Mouse (Mus musculus) midbrain, embryonic 15.5 days (tissue): ENCODE measurements at regions not wholly inside any gene's neighbourhood (a gene's known extent, or its start where the extent isn't known, plus 50 kb on each side); places are given as distances from the start of the nearest gene placed in this dataset.

Source experiments
- ATAC-seq: fragments of 200-750 bp; cut with Nextera tagmentation; replicated peaks from 2 replicates; pipeline ENCODE4 v1.8.0; 2017; ENCODE audit warnings: moderate TSS enrichment
- H3K27ac ChIP-seq: fragments of 300-500 bp; sonication (generic); 2 replicates; pipeline ENCODE4 v1.5.1; 2015; ENCODE audit warnings: mild to moderate bottlenecking, inconsistent platforms
- H3K27me3 ChIP-seq: fragments of 300-500 bp; sonication (generic); replicated peaks from 2 replicates; pipeline ENCODE4 v1.6.1; 2015; ENCODE audit warnings: inconsistent platforms
- H3K36me3 ChIP-seq: fragments of 300-500 bp; sonication (generic); replicated peaks from 2 replicates; pipeline ENCODE4 v1.6.1; 2015; ENCODE audit warnings: inconsistent platforms
- H3K4me1 ChIP-seq: fragments of 300-500 bp; sonication (generic); 2 replicates; pipeline ENCODE4 v1.6.1; 2015; ENCODE audit warnings: inconsistent platforms
- H3K4me2 ChIP-seq: fragments of 300-500 bp; sonication (generic); 2 replicates; pipeline ENCODE4 v1.6.1; 2015; ENCODE audit warnings: inconsistent platforms, mild to moderate bottlenecking, moderate library complexity
- H3K4me3 ChIP-seq: fragments of 300-500 bp; sonication (generic); 2 replicates; pipeline ENCODE4 v1.5.1; 2015; ENCODE audit warnings: mild to moderate bottlenecking, inconsistent platforms
- H3K9ac ChIP-seq: fragments of 300-500 bp; sonication (generic); 2 replicates; pipeline ENCODE4 v1.6.1; 2015; ENCODE audit warnings: mild to moderate bottlenecking, inconsistent platforms
- H3K9me3 ChIP-seq: fragments of 300-500 bp; sonication (generic); 2 replicates; pipeline ENCODE4 v1.6.1; 2016; ENCODE audit warnings: inconsistent platforms
- WGBS: fragments of 180-500 bp; shearing (Covaris S2); methylation state at CpG from one replicate; pipeline ENCODE4 v1.1.7; 2015; ENCODE audit warnings: mixed read lengths; 5-methylcytosine and 5-hydroxymethylcytosine counted together

DNA sequence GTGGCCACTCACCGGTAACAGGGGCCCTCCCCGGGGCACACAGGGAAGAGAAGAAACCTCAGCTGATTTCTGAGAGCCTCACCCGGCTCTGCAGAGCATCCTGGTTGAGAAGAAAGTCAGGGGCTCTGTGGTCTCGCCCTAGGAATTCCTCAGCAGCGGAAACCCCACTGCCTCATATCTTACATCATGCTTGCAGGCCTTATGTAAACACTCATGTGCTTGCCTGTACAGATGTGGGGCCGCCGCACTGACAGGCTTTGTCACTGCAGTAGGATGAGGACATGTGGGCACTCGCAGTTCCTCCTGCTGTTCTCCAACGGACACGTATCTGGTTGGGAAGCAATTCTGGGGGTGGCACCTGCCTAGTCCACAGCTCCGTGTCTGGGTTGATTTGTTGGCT, 66.3 kb upstream of the Pitx1 start:
- H3K36me3 ChIP-seq = no peaks in the 10 kb centered on the region
- no peak for ATAC-seq
- H3K27ac ChIP-seq = no peak overlapping the region
- H3K27me3 ChIP-seq = no peaks in the 10 kb centered on the region
- no peak overlapping the region for H3K9ac ChIP-seq
- no peaks in the 10 kb centered on the region for H3K9me3 ChIP-seq
- H3K4me3 ChIP-seq = no peak overlapping the region
- no peak overlapping the region for H3K4me2 ChIP-seq
- 72% methylated on average over 11 of the region's 11 CpGs for WGBS
- peaks cover 18% of the 10 kb centered on the region for H3K4me1 ChIP-seq

DNA sequence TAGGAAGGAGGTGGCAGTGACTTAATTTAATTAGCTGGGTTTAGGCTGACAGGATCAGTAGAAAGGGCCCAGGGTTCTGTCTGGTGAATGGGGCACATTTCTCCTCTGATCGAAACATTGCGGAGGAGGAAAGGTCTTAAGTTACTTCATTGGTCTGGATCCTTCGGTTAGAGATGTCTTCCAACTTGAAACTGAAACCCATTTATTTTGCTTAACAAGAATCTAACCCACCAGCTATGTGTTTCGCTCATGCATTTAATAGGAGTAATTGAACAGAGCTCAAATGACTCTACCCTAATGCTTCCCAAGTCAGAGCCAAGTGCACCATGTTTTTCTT, 64.2 kb upstream of the Pitx1 start:
- 89% methylated on average over 4 of the region's 4 CpGs for WGBS
- no peaks in the 10 kb centered on the region for H3K27me3 ChIP-seq
- H3K36me3 ChIP-seq = no peaks in the 10 kb centered on the region
- H3K4me2 ChIP-seq = no peak overlapping the region
- no peak overlapping the region for H3K4me3 ChIP-seq
- no peak for ATAC-seq
- H3K4me1 ChIP-seq = peaks cover 18% of the 10 kb centered on the region
- no peaks in the 10 kb centered on the region for H3K9me3 ChIP-seq
- H3K27ac ChIP-seq = no peak overlapping the region
- H3K9ac ChIP-seq = no peak overlapping the region

DNA sequence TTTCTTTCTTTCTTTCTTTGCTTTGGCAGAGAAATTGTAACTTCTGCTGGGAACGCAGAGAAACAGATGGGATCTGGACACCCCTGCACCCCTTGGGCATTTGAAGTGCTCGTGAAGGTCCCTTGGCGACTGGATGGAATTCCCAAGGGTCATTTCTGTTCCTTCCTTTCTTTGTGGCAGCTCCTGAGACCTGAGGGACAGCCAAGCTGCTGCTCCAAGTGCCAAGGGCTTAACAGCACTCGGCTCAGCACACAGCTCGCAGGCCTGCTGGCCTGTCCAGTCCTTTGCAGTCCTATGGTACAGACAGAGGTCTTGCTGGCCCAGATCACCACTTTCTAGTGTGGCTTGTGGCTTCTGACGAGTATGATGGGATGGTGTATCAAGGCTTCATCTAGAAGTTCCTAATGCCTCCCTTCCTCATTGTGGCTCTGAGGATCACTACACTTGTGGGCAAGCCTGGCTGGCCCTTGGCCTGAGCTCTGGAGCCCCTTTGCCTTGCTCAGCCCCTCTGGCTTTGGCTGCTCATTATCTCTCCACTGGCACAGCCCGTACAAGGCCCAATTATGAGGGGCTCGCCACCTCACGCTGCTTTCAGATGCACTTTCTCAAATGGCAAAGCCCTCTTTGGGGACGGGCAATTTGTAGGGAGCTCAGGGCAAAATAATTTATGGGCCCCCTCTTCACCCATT, 63.7 kb upstream of the Pitx1 start:
- 58% methylated on average over 10 of the region's 10 CpGs for WGBS
- Histone ChIP-seq H3K36me3 (no peaks in the 10 kb centered on the region), H3K27me3 (no peaks in the 10 kb centered on the region), H3K4me3 (no peak overlapping the region), H3K4me1 (peaks cover 14% of the 10 kb centered on the region), H3K9ac (no peak overlapping the region), H3K9me3 (no peaks in the 10 kb centered on the region), H3K4me2 (no peak overlapping the region), H3K27ac (no peak overlapping the region)
- ATAC-seq = no peak

DNA sequence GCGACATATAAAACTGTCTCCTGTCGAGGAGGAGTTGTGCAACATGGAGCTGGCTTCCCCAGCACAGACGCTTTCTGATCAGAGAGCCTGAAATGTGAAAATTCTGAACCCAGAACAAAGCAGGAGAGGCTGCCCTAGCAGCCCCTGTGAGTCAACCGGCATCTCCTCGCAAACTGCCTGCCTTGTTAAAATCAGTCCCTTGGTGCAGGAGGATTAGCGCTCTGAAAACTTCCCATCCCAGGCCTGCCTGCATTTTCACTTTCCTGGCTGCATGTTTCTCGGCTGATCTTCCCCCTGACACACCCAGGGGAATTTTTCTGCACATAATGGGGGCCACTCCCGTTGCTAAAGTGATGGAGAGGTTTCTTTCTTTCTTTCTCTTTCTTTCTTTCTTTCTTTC, 63.0 kb upstream of the Pitx1 start:
- no peak for ATAC-seq
- 13% methylated on average over 8 of the region's 8 CpGs for WGBS
- Histone ChIP-seq H3K27ac (no peak overlapping the region), H3K9me3 (no peaks in the 10 kb centered on the region), H3K9ac (no peak overlapping the region), H3K27me3 (no peaks in the 10 kb centered on the region), H3K4me2 (no peak overlapping the region), H3K4me1 (peaks cover 14% of the 10 kb centered on the region), H3K36me3 (no peaks in the 10 kb centered on the region), H3K4me3 (no peak overlapping the region)

DNA sequence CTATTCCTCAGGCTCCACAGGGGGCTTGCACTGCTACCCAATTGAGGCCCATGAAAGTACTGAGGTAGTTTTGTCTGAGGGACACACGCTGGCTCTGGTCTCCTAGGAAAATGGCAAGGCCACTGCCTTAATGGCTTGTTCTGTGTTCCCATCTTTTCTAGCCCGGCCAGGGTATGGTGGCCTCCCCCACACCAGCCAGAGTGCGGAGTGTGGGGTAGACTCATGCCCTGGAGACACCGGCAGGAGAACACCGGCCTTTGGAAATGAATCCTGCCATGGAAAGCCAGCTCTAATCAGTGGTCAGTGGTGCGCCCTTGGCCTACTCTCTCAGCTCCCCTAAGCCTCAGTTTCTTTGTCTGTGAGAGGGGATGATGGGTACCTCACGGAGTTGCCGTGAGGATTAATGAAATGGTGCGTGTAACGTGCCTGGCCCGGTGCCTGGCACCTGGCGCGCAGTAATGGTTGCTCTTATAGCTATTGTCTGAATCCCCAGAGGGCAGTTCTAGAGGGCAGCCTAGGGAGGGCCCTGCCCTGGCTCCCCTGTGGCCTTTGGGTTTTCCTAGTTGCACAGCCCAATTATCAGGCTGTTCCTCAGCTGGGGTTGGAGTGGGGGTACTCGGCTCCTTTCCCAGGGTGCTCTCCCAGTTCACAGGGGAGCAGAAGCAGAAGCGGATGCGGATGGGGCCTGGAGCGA, 62.4 kb upstream of the Pitx1 start:
- ATAC-seq = no peak
- peaks cover 20% of the 10 kb centered on the region for H3K4me1 ChIP-seq
- 40% methylated on average over 17 of the region's 17 CpGs for WGBS
- H3K36me3 ChIP-seq = no peaks in the 10 kb centered on the region
- H3K27me3 ChIP-seq = no peaks in the 10 kb centered on the region
- H3K4me3 ChIP-seq = no peak overlapping the region
- H3K4me2 ChIP-seq = no peak overlapping the region
- H3K9ac ChIP-seq = no peak overlapping the region
- H3K9me3 ChIP-seq = no peaks in the 10 kb centered on the region
- H3K27ac ChIP-seq = no peak overlapping the region

DNA sequence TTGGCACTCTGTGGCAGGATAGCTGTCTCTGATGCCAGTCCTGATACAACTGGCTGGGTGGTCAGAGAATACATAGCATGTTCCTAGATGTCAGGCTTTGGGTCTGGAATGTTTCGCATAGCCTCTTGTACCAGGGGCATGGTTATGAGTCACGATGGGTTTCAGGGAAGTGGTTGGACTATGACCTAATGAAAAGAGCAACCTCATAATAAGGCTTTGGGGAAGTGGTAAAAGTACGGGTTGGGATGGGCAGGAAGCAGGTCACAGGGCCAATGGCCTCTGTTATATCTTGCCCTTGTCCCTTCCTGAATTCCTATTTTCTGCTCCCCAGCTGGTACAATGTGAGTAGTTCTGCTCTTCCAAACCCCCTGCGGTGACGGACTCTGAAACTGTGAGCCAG, 59.5 kb upstream of the Pitx1 start:
- Histone ChIP-seq H3K4me3 (no peak overlapping the region), H3K36me3 (no peaks in the 10 kb centered on the region), H3K27ac (no peak overlapping the region), H3K9me3 (no peaks in the 10 kb centered on the region), H3K9ac (no peak overlapping the region), H3K4me1 (peaks cover 27% of the 10 kb centered on the region), H3K4me2 (no peak overlapping the region), H3K27me3 (0 out of 2 replicates have a peak, but pooled peaks cover 3% of the 10 kb centered on the region)
- no peak for ATAC-seq
- WGBS = 94% methylated on average over 5 of the region's 5 CpGs

DNA sequence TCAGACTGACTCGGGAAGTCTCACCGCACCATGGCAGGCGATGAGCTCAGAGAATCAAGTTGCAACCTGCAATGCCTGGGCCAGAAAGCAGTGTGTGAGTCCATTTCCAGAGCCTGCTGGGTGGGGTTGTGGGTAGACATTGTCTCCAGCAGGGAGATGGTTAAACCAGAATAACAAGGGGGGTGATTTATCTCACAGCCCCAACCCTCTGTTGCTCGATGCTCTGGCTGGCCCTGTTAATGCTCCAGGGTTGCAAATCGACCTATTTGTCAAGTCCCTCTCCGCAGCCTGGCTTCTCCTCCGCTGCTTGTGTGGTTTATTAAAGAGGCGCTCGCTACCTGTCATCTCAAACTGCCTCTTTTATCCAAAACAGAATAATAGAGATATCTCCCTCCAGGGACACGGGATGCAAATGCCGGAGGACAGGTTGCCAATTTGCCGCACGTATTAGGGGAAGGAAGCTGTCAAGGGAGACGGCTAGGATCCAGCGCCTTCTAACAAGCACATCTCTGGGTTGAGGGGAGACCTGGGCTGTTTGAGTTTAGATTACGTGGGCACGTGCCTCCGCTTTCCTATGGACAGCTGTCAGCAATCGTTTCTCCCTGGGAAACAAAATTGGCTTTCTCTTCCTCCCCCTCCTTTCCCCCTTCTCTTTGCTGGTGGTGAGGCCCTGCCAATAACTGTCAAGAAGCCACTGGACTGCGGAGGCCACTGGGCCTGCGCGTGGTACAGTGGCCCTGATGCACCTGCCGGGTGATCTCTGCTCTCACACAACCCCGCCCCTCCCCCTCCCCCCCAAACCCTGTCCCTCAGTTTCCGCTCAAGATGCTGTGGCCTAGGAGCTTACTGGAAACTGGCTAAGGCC, 57.4 kb upstream of the Pitx1 start:
- Histone ChIP-seq H3K27me3 (0 out of 2 replicates have a peak, but pooled peaks cover 3% of the 10 kb centered on the region), H3K4me1 (peaks cover 14% of the 10 kb centered on the region), H3K9ac (no peak overlapping the region), H3K4me2 (0 out of 2 replicates have a peak overlapping the region, but pooled peaks have one; percentile 13), H3K9me3 (no peaks in the 10 kb centered on the region), H3K27ac (peak overlapping the region; percentile 5; the same call in 1 of the 2 replicates), H3K36me3 (no peaks in the 10 kb centered on the region), H3K4me3 (no peak overlapping the region)
- 41% methylated on average over 25 of the region's 25 CpGs for WGBS
- ATAC-seq = peak; percentile 81

DNA sequence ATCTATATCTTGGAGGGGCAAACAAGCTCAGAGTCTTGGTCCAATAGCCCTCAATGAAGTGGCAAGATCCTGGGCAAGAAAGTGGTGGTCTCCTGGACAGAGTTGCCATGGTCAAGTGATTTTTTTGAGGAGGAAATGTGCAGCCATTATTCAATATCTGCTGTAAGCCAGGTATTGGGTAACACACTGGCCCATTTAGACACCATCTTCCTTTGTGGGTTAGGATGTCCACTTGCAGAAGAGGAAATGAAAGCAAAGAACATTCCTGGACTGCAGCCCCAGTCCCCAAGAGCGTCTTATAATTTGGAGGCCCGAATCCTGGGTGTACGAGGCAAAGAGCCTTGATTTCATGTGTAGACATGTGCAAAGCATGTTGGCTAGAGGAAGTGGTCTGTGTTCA, 56.3 kb upstream of the Pitx1 start:
- no peaks in the 10 kb centered on the region for H3K36me3 ChIP-seq
- H3K4me1 ChIP-seq = peaks cover 13% of the 10 kb centered on the region
- no peaks in the 10 kb centered on the region for H3K9me3 ChIP-seq
- H3K9ac ChIP-seq = no peak overlapping the region
- H3K4me2 ChIP-seq = no peak overlapping the region
- no peak for ATAC-seq
- no peak overlapping the region for H3K4me3 ChIP-seq
- H3K27ac ChIP-seq = no peak overlapping the region
- 0 out of 2 replicates have a peak, but pooled peaks cover 3% of the 10 kb centered on the region for H3K27me3 ChIP-seq
- WGBS = 92% methylated on average over 3 of the region's 3 CpGs

DNA sequence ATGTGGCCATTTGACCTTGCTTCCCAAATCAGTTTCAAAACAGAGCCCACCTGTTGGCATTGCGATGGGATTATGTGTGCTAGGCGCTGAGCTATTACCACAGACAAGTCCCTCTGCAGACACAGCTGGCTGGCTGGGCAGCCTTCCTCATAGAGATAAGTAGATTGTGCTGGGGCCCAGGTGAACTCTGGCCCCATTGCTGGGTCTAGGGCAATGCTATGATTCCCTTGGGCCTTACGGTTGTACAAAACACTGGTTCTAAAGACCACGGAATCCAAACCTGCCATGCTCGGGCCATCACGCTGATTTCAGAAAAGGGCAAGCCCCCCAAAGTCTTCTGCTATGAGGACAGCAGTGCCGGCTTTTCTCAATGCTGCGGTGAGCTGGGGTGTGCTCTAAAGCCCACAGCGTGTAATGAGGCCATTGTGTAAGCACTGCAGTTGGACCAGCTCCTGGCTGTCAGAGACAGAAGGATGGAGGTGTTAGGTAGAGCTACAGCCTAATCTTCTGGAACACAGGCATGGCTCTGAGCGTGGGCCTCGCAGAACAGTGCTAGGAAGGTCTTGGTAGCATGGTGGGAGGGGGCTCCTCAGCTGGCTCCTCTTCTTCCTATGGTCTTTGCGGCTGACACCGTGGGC, 51.2 kb upstream of the Pitx1 start:
- no peaks in the 10 kb centered on the region for H3K4me1 ChIP-seq
- 72% methylated on average over 13 of the region's 13 CpGs for WGBS
- no peak overlapping the region for H3K4me2 ChIP-seq
- H3K27ac ChIP-seq = no peak overlapping the region
- H3K4me3 ChIP-seq = no peak overlapping the region
- H3K9ac ChIP-seq = no peak overlapping the region
- H3K9me3 ChIP-seq = no peaks in the 10 kb centered on the region
- H3K27me3 ChIP-seq = no peaks in the 10 kb centered on the region
- no peaks in the 10 kb centered on the region for H3K36me3 ChIP-seq
- no peak for ATAC-seq
